Mouse (Mus musculus): ENCODE measurements at regions not wholly inside any gene's neighbourhood (a gene's known extent, or its start where the extent isn't known, plus 50 kb on each side); places are given as distances from the start of the nearest gene placed in this dataset.

- Histone ChIP-seq H3K4me1 (ENCODE audit: control insufficient read depth, insufficient read depth, low read length) (no peaks in the 10 kb centered on the region), H3K36me3 (ENCODE audit: control insufficient read depth, insufficient read depth, low read length) (no peaks in the 10 kb centered on the region), H3K27ac (ENCODE audit: low read depth, low read length) (no peak overlapping the region), H3K9ac (replicated peaks; ENCODE audit: low read depth, low read length) (no peak overlapping the region), H3K4me2 (ENCODE audit: low read depth, low read length) (no peak overlapping the region), H3K9me3 (ENCODE audit: control insufficient read depth, low read length) (no peaks in the 10 kb centered on the region), H3K27me3 (ENCODE audit: control insufficient read depth, insufficient read depth, low read length) (no peaks in the 10 kb centered on the region), H3K4me3 (ENCODE audit: low read depth, low read length) (no peak overlapping the region)
- no peak for ATAC-seq (ENCODE audit: low read depth)
- 86% methylated on average over 4 of the region's 4 CpGs for whole genome bisulfite sequencing
Observed at GRCm38 (mm10) chr15:62353786-62354185, 1431.0 kb upstream of the A1bg start.

GRCm38 (mm10) chr15:62350862-62351757 is 1428.3 kb upstream of the A1bg start:
- no peaks in the 10 kb centered on the region for H3K4me1 ChIP-seq (ENCODE audit: control insufficient read depth, insufficient read depth, low read length)
- WGBS: 73% methylated on average over 6 of the region's 6 CpGs
- no peaks in the 10 kb centered on the region for H3K27me3 ChIP-seq (ENCODE audit: control insufficient read depth, insufficient read depth, low read length)
- H3K27ac ChIP-seq (ENCODE audit: low read depth, low read length): no peak overlapping the region
- no peak overlapping the region for H3K4me2 ChIP-seq (ENCODE audit: low read depth, low read length)
- no peak for ATAC-seq (ENCODE audit: low read depth)
- no peaks in the 10 kb centered on the region for H3K9me3 ChIP-seq (ENCODE audit: control insufficient read depth, low read length)
- H3K9ac ChIP-seq (replicated peaks; ENCODE audit: low read depth, low read length): no peak overlapping the region
- no peak overlapping the region for H3K4me3 ChIP-seq (ENCODE audit: low read depth, low read length)
- H3K36me3 ChIP-seq (ENCODE audit: control insufficient read depth, insufficient read depth, low read length): no peaks in the 10 kb centered on the region

GRCm38 (mm10) chr15:62349981-62350380 is 1427.2 kb upstream of the A1bg start:
- H3K27ac ChIP-seq (ENCODE audit: low read depth, low read length): no peak overlapping the region
- H3K9ac ChIP-seq (replicated peaks; ENCODE audit: low read depth, low read length): no peak overlapping the region
- H3K9me3 ChIP-seq (ENCODE audit: control insufficient read depth, low read length): no peaks in the 10 kb centered on the region
- 96% methylated on average over 3 of the region's 3 CpGs for WGBS
- H3K4me1 ChIP-seq (ENCODE audit: control insufficient read depth, insufficient read depth, low read length): no peaks in the 10 kb centered on the region
- H3K36me3 ChIP-seq (ENCODE audit: control insufficient read depth, insufficient read depth, low read length): no peaks in the 10 kb centered on the region
- H3K27me3 ChIP-seq (ENCODE audit: control insufficient read depth, insufficient read depth, low read length): no peaks in the 10 kb centered on the region
- no peak for ATAC-seq (ENCODE audit: low read depth)
- H3K4me2 ChIP-seq (ENCODE audit: low read depth, low read length): no peak overlapping the region
- no peak overlapping the region for H3K4me3 ChIP-seq (ENCODE audit: low read depth, low read length)

- WGBS: 96% methylated on average over 2 of the region's 2 CpGs
- Histone ChIP-seq H3K4me1 (ENCODE audit: control insufficient read depth, insufficient read depth, low read length) (no peaks in the 10 kb centered on the region), H3K4me3 (ENCODE audit: low read depth, low read length) (no peak overlapping the region), H3K27ac (ENCODE audit: low read depth, low read length) (no peak overlapping the region), H3K4me2 (ENCODE audit: low read depth, low read length) (no peak overlapping the region), H3K9ac (replicated peaks; ENCODE audit: low read depth, low read length) (no peak overlapping the region), H3K36me3 (ENCODE audit: control insufficient read depth, insufficient read depth, low read length) (no peaks in the 10 kb centered on the region), H3K9me3 (ENCODE audit: control insufficient read depth, low read length) (no peaks in the 10 kb centered on the region), H3K27me3 (ENCODE audit: control insufficient read depth, insufficient read depth, low read length) (no peaks in the 10 kb centered on the region)
- ATAC-seq (ENCODE audit: low read depth): no peak
Observed at GRCm38 (mm10) chr15:62348956-62349355, 1426.1 kb upstream of the A1bg start.

DNA sequence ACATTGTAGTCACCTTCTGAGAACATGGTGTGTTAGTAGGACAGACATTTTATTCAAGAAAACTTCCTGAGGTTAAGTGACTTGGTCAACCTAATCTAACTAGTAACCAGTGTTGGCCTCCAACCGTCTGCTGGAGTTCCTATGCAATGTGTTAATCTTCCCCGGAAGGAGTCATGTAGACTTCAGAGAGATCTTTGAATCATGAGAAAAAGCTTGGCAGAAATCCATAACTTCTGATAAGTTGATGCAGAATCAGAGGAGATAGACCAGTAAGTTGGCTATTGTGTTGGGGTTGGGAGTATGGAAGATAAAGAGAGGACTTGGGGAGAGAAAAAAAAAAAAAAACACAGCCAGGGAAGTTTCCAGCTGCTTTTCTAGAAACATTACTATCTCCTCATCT is 1424.9 kb upstream of the A1bg start:
- Histone ChIP-seq H3K36me3 (ENCODE audit: control insufficient read depth, insufficient read depth, low read length) (no peaks in the 10 kb centered on the region), H3K9me3 (ENCODE audit: control insufficient read depth, low read length) (no peaks in the 10 kb centered on the region), H3K27me3 (ENCODE audit: control insufficient read depth, insufficient read depth, low read length) (no peaks in the 10 kb centered on the region), H3K27ac (ENCODE audit: low read depth, low read length) (no peak overlapping the region), H3K9ac (replicated peaks; ENCODE audit: low read depth, low read length) (no peak overlapping the region), H3K4me1 (ENCODE audit: control insufficient read depth, insufficient read depth, low read length) (no peaks in the 10 kb centered on the region), H3K4me2 (ENCODE audit: low read depth, low read length) (no peak overlapping the region), H3K4me3 (ENCODE audit: low read depth, low read length) (no peak overlapping the region)
- 93% methylated on average over 2 of the region's 2 CpGs for WGBS
- ATAC-seq (ENCODE audit: low read depth): no peak

DNA sequence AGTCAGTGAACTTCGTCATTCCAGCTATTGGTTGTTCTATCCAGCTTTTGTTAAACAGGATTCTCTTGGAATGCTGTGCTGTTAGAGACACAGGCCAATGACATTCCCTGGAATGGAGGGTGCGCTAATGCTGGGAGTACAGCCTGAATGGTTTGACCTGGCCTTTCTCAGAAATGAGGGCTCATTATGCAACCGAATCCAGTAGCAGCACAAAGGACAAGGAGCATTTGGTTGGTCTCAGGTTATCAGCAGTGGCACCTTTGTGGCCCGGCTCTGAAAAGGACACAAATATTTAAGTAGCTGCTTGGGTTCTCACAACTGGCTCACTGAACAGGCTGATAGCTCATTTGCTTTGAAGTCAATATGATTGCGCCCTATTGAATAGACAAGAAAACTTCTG is 1423.1 kb upstream of the A1bg start:
- ATAC-seq (ENCODE audit: low read depth): no peak
- Histone ChIP-seq H3K36me3 (ENCODE audit: control insufficient read depth, insufficient read depth, low read length) (no peaks in the 10 kb centered on the region), H3K9me3 (ENCODE audit: control insufficient read depth, low read length) (no peaks in the 10 kb centered on the region), H3K27ac (ENCODE audit: low read depth, low read length) (no peak overlapping the region), H3K27me3 (ENCODE audit: control insufficient read depth, insufficient read depth, low read length) (no peaks in the 10 kb centered on the region), H3K4me1 (ENCODE audit: control insufficient read depth, insufficient read depth, low read length) (no peaks in the 10 kb centered on the region), H3K9ac (replicated peaks; ENCODE audit: low read depth, low read length) (no peak overlapping the region), H3K4me2 (ENCODE audit: low read depth, low read length) (no peak overlapping the region), H3K4me3 (ENCODE audit: low read depth, low read length) (no peak overlapping the region)
- WGBS: 85% methylated on average over 5 of the region's 5 CpGs

DNA sequence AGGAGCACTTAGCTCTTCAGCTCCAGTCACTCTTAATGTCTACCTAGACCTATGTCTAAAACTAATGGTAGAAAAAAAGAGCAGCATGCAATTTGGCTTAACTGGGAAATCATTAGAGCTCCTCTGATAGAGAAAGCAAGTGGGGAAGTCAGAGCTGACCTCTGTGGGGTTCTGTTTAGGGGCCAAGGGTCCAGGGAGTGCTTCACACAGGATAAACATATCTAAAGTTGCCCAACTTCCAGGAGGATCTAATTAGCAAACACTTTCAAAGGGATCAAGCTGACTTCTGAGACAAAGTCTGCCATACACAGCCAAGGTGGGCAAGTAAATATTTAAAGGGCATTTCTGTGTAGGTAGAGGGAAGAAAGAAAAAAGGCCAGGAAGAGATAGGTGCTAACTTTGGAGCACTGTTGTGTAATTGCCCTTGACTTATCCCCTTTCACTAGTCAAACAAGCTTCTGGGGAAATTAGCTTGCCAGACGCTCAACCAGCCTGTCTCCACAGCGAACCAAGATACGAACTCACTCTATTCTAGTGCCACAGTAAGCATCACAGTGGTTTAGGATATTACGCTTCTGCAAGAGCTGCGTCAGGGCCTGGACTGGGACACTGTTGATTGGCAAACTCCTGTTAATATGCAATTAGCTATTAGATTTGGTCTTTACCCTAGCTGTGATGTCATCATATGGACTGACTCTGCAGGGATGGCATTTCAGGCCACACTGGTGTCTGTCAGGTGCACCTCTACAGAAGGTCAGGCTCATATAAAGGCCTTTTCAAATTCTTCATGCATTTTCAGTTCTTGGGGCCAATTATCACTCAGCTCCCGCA is 1413.9 kb upstream of the A1bg start:
- ATAC-seq (ENCODE audit: low read depth): no peak
- Histone ChIP-seq H3K4me1 (ENCODE audit: control insufficient read depth, insufficient read depth, low read length) (no peaks in the 10 kb centered on the region), H3K27me3 (ENCODE audit: control insufficient read depth, insufficient read depth, low read length) (no peaks in the 10 kb centered on the region), H3K36me3 (ENCODE audit: control insufficient read depth, insufficient read depth, low read length) (no peaks in the 10 kb centered on the region), H3K9me3 (ENCODE audit: control insufficient read depth, low read length) (no peaks in the 10 kb centered on the region), H3K4me3 (ENCODE audit: low read depth, low read length) (no peak overlapping the region), H3K9ac (replicated peaks; ENCODE audit: low read depth, low read length) (no peak overlapping the region), H3K27ac (ENCODE audit: low read depth, low read length) (no peak overlapping the region), H3K4me2 (ENCODE audit: low read depth, low read length) (no peak overlapping the region)
- 87% methylated on average over 6 of the region's 6 CpGs for WGBS

DNA sequence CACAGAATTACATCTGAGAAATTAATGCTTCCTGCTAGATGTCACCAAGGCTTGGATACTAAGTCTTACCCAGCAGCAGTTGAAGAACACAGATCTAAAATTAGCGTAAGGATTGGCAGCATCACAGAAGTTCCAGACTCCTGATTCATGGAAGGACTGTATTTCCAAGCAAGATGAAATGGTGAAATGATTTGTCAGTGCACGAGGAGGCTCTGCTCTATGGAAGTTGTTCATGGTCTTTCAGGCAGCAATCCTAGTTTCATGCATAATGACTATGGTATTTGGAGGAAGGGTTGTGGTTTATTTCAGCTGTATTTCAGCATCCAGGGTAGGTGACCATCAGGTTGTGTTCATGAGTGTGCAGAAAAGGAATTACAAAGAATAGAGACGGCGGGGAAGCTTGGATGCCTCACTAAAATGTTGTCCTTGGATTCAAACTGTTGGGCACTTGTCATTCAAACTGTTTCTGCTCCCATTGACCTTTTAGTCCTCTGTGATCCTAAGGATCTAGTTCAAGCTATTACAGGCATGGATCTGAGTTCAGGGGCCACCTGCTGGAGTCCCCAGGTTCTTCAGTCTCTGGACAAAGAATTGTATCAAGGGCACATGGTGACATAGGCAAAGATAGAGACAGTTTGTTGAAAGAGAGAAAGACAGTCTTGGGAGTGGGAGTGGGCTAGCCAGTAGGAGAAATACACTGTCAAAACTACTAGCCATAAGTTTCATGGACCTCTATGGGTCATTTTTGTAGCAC is 1411.6 kb upstream of the A1bg start:
- no peak overlapping the region for H3K27ac ChIP-seq (ENCODE audit: low read depth, low read length)
- no peaks in the 10 kb centered on the region for H3K27me3 ChIP-seq (ENCODE audit: control insufficient read depth, insufficient read depth, low read length)
- no peak overlapping the region for H3K9ac ChIP-seq (replicated peaks; ENCODE audit: low read depth, low read length)
- 98% methylated on average over 4 of the region's 4 CpGs for WGBS
- no peak for ATAC-seq (ENCODE audit: low read depth)
- no peaks in the 10 kb centered on the region for H3K4me1 ChIP-seq (ENCODE audit: control insufficient read depth, insufficient read depth, low read length)
- no peaks in the 10 kb centered on the region for H3K9me3 ChIP-seq (ENCODE audit: control insufficient read depth, low read length)
- no peaks in the 10 kb centered on the region for H3K36me3 ChIP-seq (ENCODE audit: control insufficient read depth, insufficient read depth, low read length)
- no peak overlapping the region for H3K4me3 ChIP-seq (ENCODE audit: low read depth, low read length)
- no peak overlapping the region for H3K4me2 ChIP-seq (ENCODE audit: low read depth, low read length)

All from neural tube, embryonic 14.5 days (tissue).